Mouse (Mus musculus) olfactory bulb, adult 2 months (tissue): ENCODE data around the gene Kirrel3.

Source experiments
- CTCF ChIP-seq: fragments of 200-500 bp; IDR thresholded peaks from 2 replicates; pipeline ENCODE4 v1.5.1; 2012; ENCODE audit warnings: low read depth, mild to moderate bottlenecking, low read length, moderate library complexity; ENCODE audit not compliant: insufficient read depth
- POLR2A ChIP-seq: fragments of 200-500 bp; IDR thresholded peaks from 2 replicates; pipeline ENCODE4 v1.6.1; 2012; ENCODE audit warnings: mild to moderate bottlenecking, low read depth, low read length, moderate library complexity; ENCODE audit not compliant: insufficient read depth

- no peak for TF ChIP-seq CTCF
- no peak for TF ChIP-seq POLR2A
Measured at GRCm38 (mm10) chr9:34739431-34739830, 253.7 kb downstream of the Kirrel3 start.
